Mouse (Mus musculus) liver, adult 2 months (tissue): ENCODE measurements around the gene Cyb561a3. TPM values are rescaled to one million over a fixed set of nuclear protein-coding genes. Genes with fewer than 3 reads are reported as not detected.
A peak's percentile ranks its signal among the peaks of the same experiment; 100 is the strongest.

Experiments
- DNase-seq: peaks from one replicate; pipeline ENCODE4 v3.0.0-alpha.2; 2011; ENCODE audit warnings: low read depth, low spot score; ENCODE audit errors: extremely low read depth
- H3K27ac ChIP-seq: fragments of 200-500 bp; replicated peaks from 2 replicates; pipeline ENCODE4 v1.5.1; 2012; ENCODE audit warnings: low read depth, mild to moderate bottlenecking, control low read depth, inconsistent platforms, low read length; ENCODE audit not compliant: insufficient read depth
- H3K27me3 ChIP-seq: fragments of 200-500 bp; 2 replicates; pipeline ENCODE4 v1.6.1; 2012; ENCODE audit warnings: mild to moderate bottlenecking, moderate library complexity, low read length, inconsistent platforms; ENCODE audit not compliant: control insufficient read depth, insufficient read depth
- H3K36me3 ChIP-seq: fragments of 200-500 bp; 2 replicates; pipeline ENCODE4 v1.6.1; 2012; ENCODE audit warnings: low read length, inconsistent platforms; ENCODE audit not compliant: control insufficient read depth, insufficient read depth
- H3K4me1 ChIP-seq: fragments of 200-500 bp; 2 replicates; pipeline ENCODE4 v1.6.1; 2011; ENCODE audit warnings: low read length; ENCODE audit not compliant: control insufficient read depth, insufficient read depth
- H3K4me3 ChIP-seq: fragments of 200-500 bp; 2 replicates; pipeline ENCODE4 v1.5.1; 2011; ENCODE audit warnings: low read depth, mild to moderate bottlenecking, control low read depth, low read length, moderate library complexity; ENCODE audit not compliant: insufficient read depth
- H3K79me2 ChIP-seq: fragments of 200-500 bp; 2 replicates; pipeline ENCODE4 v1.6.1; 2012; ENCODE audit warnings: inconsistent platforms, mild to moderate bottlenecking, low read length, moderate library complexity; ENCODE audit not compliant: control insufficient read depth, insufficient read depth
- H3K9ac ChIP-seq: fragments of 200-500 bp; 2 replicates; pipeline ENCODE4 v1.6.1; 2012; ENCODE audit warnings: low read depth, mild to moderate bottlenecking, control low read depth, inconsistent platforms, low read length
- CTCF ChIP-seq: fragments of 200-500 bp; IDR thresholded peaks from 2 replicates; pipeline ENCODE4 v1.5.1; 2011; ENCODE audit warnings: low read depth, low read length, control low read depth
- POLR2A ChIP-seq: fragments of 200-500 bp; IDR thresholded peaks from 2 replicates; pipeline ENCODE4 v1.6.1; 2011; ENCODE audit warnings: low read length, control low read depth; ENCODE audit not compliant: insufficient read depth; ENCODE audit errors: extremely low read depth
- WGBS: fragments of 180-500 bp; shearing (Covaris S2); methylation state at CpG from one replicate; pipeline ENCODE4 v1.1.7; 2018; 5-methylcytosine and 5-hydroxymethylcytosine counted together
- polyA plus RNA-seq: library from polyadenylated mRNA; depleted of rRNA; stranded (reverse); fragments of >200 nt; gene quantifications from 2 replicates; pipeline ENCODE4 v1.2.3, GENCODE M21; 2012
- total RNA-seq: library from RNA; depleted of rRNA; stranded (reverse); fragments of >200 nt; gene quantifications from 2 replicates; pipeline ENCODE4 v1.2.3, GENCODE M21; 2014

The Cyb561a3 gene
- total and polyA plus RNA-seq, 2 experiments, result 8.9 to 32.5 TPM

DNA sequence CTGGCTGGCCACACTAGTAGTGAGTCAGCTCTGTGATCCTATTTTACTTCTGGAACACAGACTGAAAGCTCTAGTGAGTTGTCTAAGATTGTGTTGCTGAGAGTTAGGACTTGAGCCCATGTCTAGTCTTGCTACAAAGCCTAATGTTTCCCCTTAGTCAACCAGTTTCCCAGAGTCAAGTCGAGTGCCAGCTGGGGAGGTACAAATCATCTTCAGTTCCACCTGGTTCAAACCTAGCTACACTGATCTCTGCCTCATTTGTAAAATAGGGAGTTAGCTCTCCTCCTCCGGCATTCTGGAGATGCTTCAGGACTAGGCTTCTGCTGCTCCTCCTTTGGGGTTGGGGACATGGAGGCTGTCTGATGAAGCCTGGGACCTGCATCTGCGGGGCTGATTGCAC, 27.6 kb downstream of the Cyb561a3 start:
- Histone ChIP-seq H3K36me3 (peaks cover 33% of the 10 kb centered on the region), H3K27me3 (no peaks in the 10 kb centered on the region), H3K4me1 (peaks cover 19% of the 10 kb centered on the region), H3K4me3 (peak overlapping the region; percentile 89), H3K9ac (peak overlapping the region; percentile 87), H3K27ac (peak overlapping the region; percentile 85), H3K79me2 (peaks cover 28% of the 10 kb centered on the region; the same call in 1 of the 2 replicates)
- 15% methylated on average over 3 of the region's 3 CpGs for WGBS
- DNase-seq, result no peak
- no peak for TF ChIP-seq POLR2A
- no peak for TF ChIP-seq CTCF

DNA sequence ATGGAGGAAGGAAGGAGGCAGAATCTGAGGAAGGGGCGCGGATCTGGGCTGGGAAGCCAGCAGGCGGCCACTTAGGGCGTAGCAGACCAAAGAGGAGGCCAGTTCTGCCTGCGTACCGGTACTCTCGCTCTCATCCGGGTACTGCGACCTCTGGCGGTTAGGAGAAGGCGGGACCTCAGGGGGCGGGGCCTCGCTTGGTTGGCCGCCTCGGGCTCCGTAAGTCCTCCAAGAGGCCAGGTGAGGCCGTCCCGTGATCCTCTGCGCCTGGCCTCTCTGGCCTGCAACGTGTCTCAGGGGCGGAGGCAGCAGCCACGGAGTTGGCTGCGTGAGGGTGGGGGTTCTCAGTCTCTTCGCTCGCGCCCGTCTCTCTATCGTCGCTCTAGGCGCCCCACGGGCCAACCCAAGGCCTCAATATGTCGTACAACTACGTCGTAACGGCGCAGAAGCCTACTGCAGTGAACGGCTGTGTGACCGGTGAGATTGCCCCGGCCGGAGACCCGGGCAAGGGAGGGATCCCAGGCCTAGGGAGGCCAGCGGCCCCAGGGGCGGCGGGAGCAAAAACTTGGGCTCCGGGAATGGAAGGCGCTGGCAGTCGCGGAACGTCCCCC, 28.4 kb downstream of the Cyb561a3 start, which contains the start of the genes Ddb1 and Tkfc:
Gene Ddb1 (plus strand): TSS at position 35 of the 608 bp plus-strand sequence.
Gene Tkfc (minus strand): TSS at position 362 of the 608 bp plus-strand sequence.
- TF ChIP-seq CTCF (peak; percentile 62), POLR2A (peak; percentile 78)
- Histone ChIP-seq H3K4me1 (peaks cover 15% of the 10 kb centered on the region), H3K27me3 (no peaks in the 10 kb centered on the region), H3K27ac (peak within 1 kb of the TSS; percentile 88), H3K36me3 (peaks cover 31% of the 10 kb centered on the region), H3K9ac (peak within 1 kb of the TSS; percentile 94), H3K79me2 (peaks cover 29% of the 10 kb centered on the region; the same call in 1 of the 2 replicates), H3K4me3 (peak within 1 kb of the TSS; percentile 89)
- peak; percentile 91 for DNase-seq
- under 1% methylated on average over 49 of the region's 49 CpGs for WGBS

DNA sequence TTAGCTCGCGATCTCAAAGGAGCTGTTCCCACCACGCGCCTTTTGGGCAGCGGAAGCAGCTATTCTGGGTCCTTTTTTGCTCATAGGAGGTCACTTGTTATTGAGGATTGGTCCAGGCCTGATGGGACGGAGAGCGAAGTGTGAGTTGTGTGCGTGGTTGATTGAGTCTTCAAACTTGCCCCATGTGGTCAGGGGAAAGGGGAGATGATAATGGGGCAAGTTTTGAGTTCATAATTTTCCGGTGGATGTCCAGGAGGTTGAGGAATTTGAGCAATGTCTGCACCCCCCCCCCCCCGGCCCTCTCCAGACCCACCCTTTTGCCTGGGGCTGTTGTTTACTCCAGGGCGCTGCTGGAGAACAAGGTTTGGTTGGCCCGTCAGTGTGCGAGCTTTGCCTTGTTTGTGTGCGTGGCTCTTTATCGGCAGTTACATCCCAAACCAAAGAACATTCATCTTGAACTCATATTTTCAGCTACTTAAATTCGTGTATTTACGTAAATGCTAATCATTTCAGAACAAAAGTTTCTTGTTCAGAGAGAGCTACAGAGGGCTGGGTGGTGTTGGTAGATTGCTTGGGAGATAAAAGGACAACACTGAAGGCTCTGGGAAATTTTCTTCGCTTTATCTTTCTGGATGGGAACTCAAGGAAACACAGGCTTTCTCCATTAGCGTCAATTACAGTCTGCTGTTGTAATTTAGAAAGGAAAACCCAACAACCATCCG, 29.1 kb downstream of the Cyb561a3 start:
- peak overlapping the region; percentile 89 for H3K4me3 ChIP-seq
- H3K79me2 ChIP-seq, result peaks cover 29% of the 10 kb centered on the region; the same call in 1 of the 2 replicates
- 4% methylated on average over 20 of the region's 20 CpGs for WGBS
- peaks cover 37% of the 10 kb centered on the region for H3K36me3 ChIP-seq
- peak; percentile 46 for DNase-seq
- H3K27me3 ChIP-seq, result no peaks in the 10 kb centered on the region
- peak overlapping the region; percentile 88 for H3K27ac ChIP-seq
- peaks cover 11% of the 10 kb centered on the region for H3K4me1 ChIP-seq
- H3K9ac ChIP-seq, result peak overlapping the region; percentile 94
- no peak for TF ChIP-seq POLR2A
- no peak for TF ChIP-seq CTCF

DNA sequence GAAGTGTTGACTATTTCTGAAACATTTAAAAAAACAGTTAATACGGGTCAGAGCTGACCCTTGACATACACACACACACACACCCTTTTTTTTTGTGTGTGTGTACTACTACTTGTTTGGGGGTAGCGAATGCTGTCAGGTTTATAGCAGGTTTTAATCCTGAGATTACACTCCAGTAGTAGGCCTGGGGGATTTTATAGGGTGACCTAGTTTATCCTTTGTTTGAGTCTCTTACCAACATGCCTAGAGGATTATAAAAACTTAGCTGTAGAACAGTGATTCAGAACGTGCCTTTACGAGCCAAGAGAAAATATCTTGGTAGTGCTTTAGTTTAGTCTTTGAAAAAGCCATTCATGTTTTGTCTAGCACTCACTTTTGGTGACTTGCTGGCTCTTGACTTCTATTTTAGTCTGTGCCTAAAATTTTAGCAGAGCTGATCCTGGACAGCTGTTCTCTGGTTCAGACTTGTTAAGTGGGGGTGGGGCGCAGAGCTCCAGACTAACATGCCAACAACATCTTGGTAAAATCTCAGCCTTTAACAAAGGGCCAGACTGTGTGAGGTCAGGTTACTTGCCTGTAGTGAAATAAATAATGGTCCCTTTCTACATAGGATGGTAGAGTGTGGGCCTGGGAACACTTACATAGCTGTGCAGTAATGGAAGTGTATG, 31.7 kb downstream of the Cyb561a3 start:
- Histone ChIP-seq H3K4me1 (peaks cover 4% of the 10 kb centered on the region; the same call in 1 of the 2 replicates), H3K79me2 (peaks cover 20% of the 10 kb centered on the region; the same call in 1 of the 2 replicates), H3K9ac (no peak overlapping the region), H3K36me3 (peaks cover 58% of the 10 kb centered on the region), H3K27ac (no peak overlapping the region), H3K27me3 (no peaks in the 10 kb centered on the region), H3K4me3 (no peak overlapping the region)
- TF ChIP-seq CTCF, result no peak
- DNase-seq, result no peak
- whole genome bisulfite sequencing, result 86% methylated on average over 5 of the region's 5 CpGs

DNA sequence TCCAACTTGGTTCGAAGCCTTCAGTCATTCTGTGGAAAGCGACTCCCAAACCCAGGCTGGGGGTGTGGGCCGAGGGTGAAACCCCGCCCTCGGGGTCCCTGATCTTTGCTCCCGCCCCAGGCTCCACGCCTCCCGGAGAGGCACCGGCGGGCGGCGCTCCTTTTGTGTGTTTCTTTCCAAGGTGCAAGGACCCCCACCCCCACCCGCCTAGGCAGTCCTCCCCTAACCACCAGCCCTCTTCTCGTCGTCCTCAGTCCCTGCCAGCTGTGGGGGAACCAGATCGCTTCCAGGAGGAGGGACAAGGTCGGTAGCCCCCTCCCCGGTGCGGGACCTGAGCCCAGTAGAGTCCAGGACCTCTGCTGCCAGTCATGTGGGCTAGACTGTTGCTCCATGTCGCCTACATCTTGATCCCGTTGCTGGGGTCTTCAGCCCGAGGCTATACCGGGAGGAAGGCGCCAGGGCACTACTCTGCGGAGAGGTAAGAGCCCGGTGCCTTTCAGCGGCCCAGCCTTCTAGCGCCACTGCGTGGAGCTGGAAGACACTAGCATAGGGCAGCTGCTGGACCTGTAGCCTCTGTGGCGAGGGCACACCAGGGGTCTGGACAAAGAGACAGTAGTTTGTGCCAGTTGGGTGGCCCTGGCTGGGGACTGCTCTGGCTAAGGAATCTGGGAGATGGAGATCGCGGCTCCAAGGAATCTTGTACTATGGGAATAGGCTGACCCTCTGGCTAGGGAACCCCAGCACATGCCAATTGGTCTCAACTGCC, 57.3 kb downstream of the Cyb561a3 start, which contains the start of gene Vwce:
Gene Vwce (plus strand): TSS at position 108 of the 766 bp plus-strand sequence.
- Histone ChIP-seq H3K4me3 (peak within 1 kb of the TSS; percentile 73), H3K9ac (peak within 1 kb of the TSS; percentile 86), H3K27me3 (no peaks in the 10 kb centered on the region), H3K4me1 (peaks cover 12% of the 10 kb centered on the region), H3K36me3 (peaks cover 11% of the 10 kb centered on the region; the same call in 1 of the 2 replicates), H3K79me2 (peaks cover 11% of the 10 kb centered on the region; the same call in 1 of the 2 replicates), H3K27ac (peak within 1 kb of the TSS; percentile 90)
- 2% methylated on average over 32 of the region's 32 CpGs for WGBS
- TF ChIP-seq CTCF (peak; percentile 60), POLR2A (peak; percentile 42; the same call in 1 of the 2 replicates)
- DNase-seq, result peak; percentile 61
